Mouse (Mus musculus) C2C12 (cell line): ENCODE measurements around the gene Dclre1a. TPM values are rescaled to one million over a fixed set of nuclear protein-coding genes. Genes with fewer than 3 reads are reported as not detected.

Experiments
- H3K27me3 ChIP-seq: one replicate; pipeline ENCODE4 v1.6.1; 2011; ENCODE audit not compliant: control insufficient read depth, insufficient read depth, insufficient read length
- H3K36me3 ChIP-seq: one replicate; pipeline ENCODE4 v1.6.1; 2011; ENCODE audit not compliant: control insufficient read depth, insufficient read depth
- H3K4me3 ChIP-seq: one replicate; pipeline ENCODE4 v1.5.1; 2011; ENCODE audit warnings: mild to moderate bottlenecking, control low read depth; ENCODE audit not compliant: poor library complexity, insufficient read depth, severe bottlenecking
- H3K79me2 ChIP-seq: one replicate; pipeline ENCODE4 v1.6.1; 2011; ENCODE audit not compliant: control insufficient read depth, insufficient read depth
- H3K79me3 ChIP-seq: one replicate; pipeline ENCODE4 v1.6.1; 2011; ENCODE audit warnings: low read depth, control low read depth
- H3ac ChIP-seq: one replicate; pipeline ENCODE3; 2011; ENCODE audit warnings: low read depth; ENCODE audit not compliant: control insufficient read depth, insufficient read length
- CEBPB ChIP-seq: IDR thresholded peaks from one replicate; pipeline ENCODE4 v1.6.1; 2011; ENCODE audit warnings: low read depth, mild to moderate bottlenecking, control low read depth, moderate library complexity
- CTCF ChIP-seq: IDR thresholded peaks from one replicate; pipeline ENCODE4 v1.5.1; 2011; ENCODE audit not compliant: control insufficient read depth, insufficient read depth, insufficient read length
- FOSL1 ChIP-seq: IDR thresholded peaks from one replicate; pipeline ENCODE4 v1.8.0; 2011; ENCODE audit warnings: mild to moderate bottlenecking, low read length; ENCODE audit not compliant: poor library complexity, insufficient read depth, severe bottlenecking
- MAX ChIP-seq: IDR thresholded peaks from one replicate; pipeline ENCODE4 v1.6.1; 2011; ENCODE audit warnings: mild to moderate bottlenecking, control low read depth
- MYOD1 ChIP-seq: IDR thresholded peaks from one replicate; pipeline ENCODE4 v1.6.1; 2011; ENCODE audit warnings: low read depth; ENCODE audit not compliant: control insufficient read depth, insufficient read length
- MYOG ChIP-seq: IDR thresholded peaks from one replicate; pipeline ENCODE4 v1.6.1; 2011; ENCODE audit not compliant: control insufficient read depth, insufficient read length; ENCODE audit errors: extremely low read depth
- USF1 ChIP-seq: IDR thresholded peaks from one replicate; pipeline ENCODE4 v1.6.1; 2011; ENCODE audit warnings: low read depth, mild to moderate bottlenecking, control low read depth, moderate library complexity
- polyA plus RNA-seq: library from polyadenylated mRNA; unstranded; fragments of >200 nt; fragmentation: generic; extraction: Trizol; gene quantifications from one replicate; pipeline ENCODE4 v1.2.1, GENCODE M21; 2012; ENCODE audit warnings: missing spikeins

The Dclre1a gene
- polyA plus RNA-seq, 1 experiment = 4.9 TPM

GRCm38 (mm10) chr19:56563469-56563868 lies 15.4 kb upstream of the Dclre1a start:
- TF ChIP-seq MYOG = no peak
- no peak for TF ChIP-seq CEBPB
- no peak for TF ChIP-seq CTCF
- no peak for TF ChIP-seq FOSL1
- no peak for TF ChIP-seq USF1
- TF ChIP-seq MAX = no peak
- TF ChIP-seq MYOD1 = no peak
- H3K27me3 ChIP-seq = no peaks in the 10 kb centered on the region
- peaks cover 93% of the 10 kb centered on the region for H3K79me2 ChIP-seq
- H3ac ChIP-seq = no peak overlapping the region
- no peak overlapping the region for H3K4me3 ChIP-seq
- H3K36me3 ChIP-seq = peaks cover 16% of the 10 kb centered on the region
- H3K79me3 ChIP-seq = peaks cover 63% of the 10 kb centered on the region

DNA sequence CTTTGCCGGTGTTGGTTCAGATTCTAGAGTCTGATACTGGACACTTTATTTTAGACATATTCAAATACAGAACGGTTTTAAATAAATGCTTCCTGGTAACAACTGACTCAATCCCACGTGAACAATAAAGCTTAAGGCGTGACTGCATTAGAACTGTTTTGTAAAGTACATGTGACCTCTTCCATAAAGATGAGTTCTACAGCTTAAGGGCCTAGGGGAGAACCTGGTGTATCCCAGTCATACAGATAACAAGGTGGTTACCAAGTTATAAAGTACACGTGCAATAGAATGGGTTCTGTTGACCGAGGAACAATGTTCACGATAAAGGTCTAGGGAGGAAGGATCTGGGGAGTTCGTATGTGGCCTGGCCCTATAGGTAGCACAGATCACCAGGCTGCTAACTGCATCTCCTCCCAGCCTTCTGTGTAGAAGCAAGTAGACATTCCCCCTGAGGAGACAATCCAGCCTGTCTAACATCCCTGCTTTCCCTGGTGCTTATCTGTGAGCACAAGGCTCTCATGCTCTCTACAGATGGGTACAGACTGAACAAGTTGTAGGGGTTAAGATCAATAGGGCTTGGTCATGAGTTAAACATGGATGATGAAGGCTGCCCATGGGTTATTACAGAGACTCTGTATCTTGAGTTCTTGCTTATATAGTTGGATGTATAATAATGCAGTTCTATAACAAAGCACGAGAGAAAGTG lies 14.6 kb upstream of the Dclre1a start:
- Histone ChIP-seq H3K27me3 (no peaks in the 10 kb centered on the region), H3ac (no peak overlapping the region), H3K36me3 (peaks cover 18% of the 10 kb centered on the region), H3K79me3 (peaks cover 63% of the 10 kb centered on the region), H3K79me2 (peaks cover 94% of the 10 kb centered on the region), H3K4me3 (no peak overlapping the region)
- TF ChIP-seq MAX = no peak
- no peak for TF ChIP-seq CEBPB
- TF ChIP-seq MYOG = no peak

DNA sequence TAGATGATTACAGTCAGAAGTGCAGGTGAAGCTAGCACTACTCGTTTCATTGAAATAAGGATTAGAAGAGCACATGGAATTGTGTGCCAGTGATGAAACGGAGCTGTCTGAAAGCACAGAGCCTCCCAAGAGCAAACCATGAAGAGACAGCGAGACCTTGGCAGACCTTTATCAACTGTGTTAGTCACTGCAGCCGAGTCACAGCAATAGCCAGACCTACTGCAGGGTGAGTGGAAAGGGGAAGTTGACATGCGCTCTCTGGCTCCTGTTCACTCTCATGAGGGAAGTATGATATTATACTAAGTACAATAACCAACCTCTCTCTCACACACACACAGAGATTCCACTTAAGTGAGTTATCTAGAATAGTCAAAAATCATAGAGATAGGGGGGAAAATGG lies 8.0 kb upstream of the Dclre1a start:
- Histone ChIP-seq H3K36me3 (peaks cover 59% of the 10 kb centered on the region), H3K4me3 (no peak overlapping the region)
- no peak for TF ChIP-seq FOSL1
- TF ChIP-seq USF1 = no peak
- no peak for TF ChIP-seq CTCF
- no peak for TF ChIP-seq MAX
- TF ChIP-seq MYOD1 = no peak
- no peak for TF ChIP-seq CEBPB
- no peak for TF ChIP-seq MYOG

DNA sequence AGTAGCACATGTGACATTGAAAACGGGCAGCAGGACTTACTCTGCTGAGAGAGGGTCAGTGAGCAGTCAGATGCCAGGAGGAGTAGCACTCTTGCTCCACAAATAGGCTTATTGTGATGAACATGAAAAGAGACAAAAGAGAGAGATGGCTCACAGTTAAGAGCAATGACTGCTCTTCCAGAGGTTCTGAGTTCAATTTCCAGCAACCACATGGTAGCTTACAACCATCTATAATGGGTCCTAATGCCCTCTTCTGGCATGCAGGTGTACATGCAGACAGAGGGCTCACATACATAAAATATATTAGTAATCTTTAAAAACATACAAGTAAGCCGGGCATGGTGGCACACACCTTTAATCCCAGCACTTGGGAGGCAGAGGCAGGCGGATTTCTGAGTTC lies 5.2 kb upstream of the Dclre1a start:
- Histone ChIP-seq H3ac (no peak overlapping the region), H3K4me3 (no peak overlapping the region), H3K79me2 (peaks cover 86% of the 10 kb centered on the region), H3K36me3 (peaks cover 46% of the 10 kb centered on the region), H3K27me3 (no peaks in the 10 kb centered on the region), H3K79me3 (peaks cover 37% of the 10 kb centered on the region)
- TF ChIP-seq MYOG (no peak), MYOD1 (no peak), CEBPB (no peak), FOSL1 (no peak), USF1 (no peak), CTCF (no peak), MAX (no peak)

More for the DNA sequence above, 8.0 kb upstream of the Dclre1a start:
- Histone ChIP-seq H3K27me3 (no peaks in the 10 kb centered on the region), H3ac (no peak overlapping the region), H3K79me3 (peaks cover 42% of the 10 kb centered on the region), H3K79me2 (peaks cover 88% of the 10 kb centered on the region)

GRCm38 (mm10) chr19:56549033-56549680 lies 1.1 kb upstream of the Dclre1a start:
- Histone ChIP-seq H3ac (peak overlapping the region; percentile 98), H3K36me3 (peaks cover 35% of the 10 kb centered on the region), H3K27me3 (no peaks in the 10 kb centered on the region), H3K79me2 (peaks cover 52% of the 10 kb centered on the region), H3K4me3 (peak overlapping the region; percentile 59), H3K79me3 (peaks cover 30% of the 10 kb centered on the region)
- TF ChIP-seq MYOG = no peak
- no peak for TF ChIP-seq CTCF
- TF ChIP-seq MYOD1 = no peak
- TF ChIP-seq CEBPB = no peak
- TF ChIP-seq MAX = no peak
- TF ChIP-seq FOSL1 = no peak
- no peak for TF ChIP-seq USF1

GRCm38 (mm10) chr19:56548230-56549032 lies 409 bp upstream of the Dclre1a start, which contains the start of gene Nhlrc2:
Gene Nhlrc2, plus strand, starts transcription at chr19:56548261.
- Histone ChIP-seq H3K79me2 (peaks cover 49% of the 10 kb centered on the region), H3K36me3 (peaks cover 35% of the 10 kb centered on the region), H3K27me3 (no peaks in the 10 kb centered on the region), H3ac (peak within 1 kb of the TSS; percentile 98), H3K4me3 (peak within 1 kb of the TSS; percentile 59), H3K79me3 (peaks cover 30% of the 10 kb centered on the region)
- TF ChIP-seq USF1 (no peak), MAX (peak; percentile 13)
